In the genomic region with DNA sequence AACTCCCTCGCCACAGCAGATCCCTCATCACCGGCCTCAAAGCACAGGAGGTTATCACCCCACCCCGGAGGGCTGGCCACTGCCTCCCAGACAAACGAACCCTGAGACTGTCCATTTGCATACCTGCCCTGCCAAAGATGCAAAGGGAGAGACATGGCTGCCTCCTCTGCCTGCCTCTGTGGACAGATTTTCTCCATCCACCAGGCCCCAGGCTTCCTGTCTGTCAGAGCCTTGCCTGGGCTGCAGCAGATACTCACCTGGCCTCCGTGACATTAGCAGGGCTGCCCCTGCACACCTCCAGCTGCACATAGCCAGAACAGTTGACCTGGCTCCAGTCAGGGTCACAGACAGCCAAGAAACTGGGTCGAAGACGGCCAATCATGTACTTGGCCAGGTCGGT, we compare ENCODE assay signal across 23 mouse cellular contexts. TPM values are rescaled to one million over a fixed set of nuclear protein-coding genes. Genes with fewer than 3 reads are reported as not detected.
DNase-seq lines count a peak whose midpoint lies in the region; ATAC-seq lines count a peak whose summit lies in the region.
"Had no signal": no experiment of that assay in that cellular context is flagged by ENCODE, and none has a peak within 500 bp of the region (broad histone marks: within the 10 kb centered on the region; RNA-seq: fewer than 3 reads in every experiment).

No protein-coding gene starts in this region.

- peaks cover 7% of the 10 kb centered on the region; the same call in 1 of the 2 replicates for H3K4me1 ChIP-seq in forebrain, embryonic 11.5 days (replicated peaks; ENCODE audit: control insufficient read depth, insufficient read depth, low read length)
- H3K4me1 ChIP-seq in forebrain, embryonic 12.5 days = peaks cover 13% of the 10 kb centered on the region; the same call in 1 of the 2 replicates
- H3K4me1 ChIP-seq in embryonic facial prominence, embryonic 10.5 days = peaks cover 29% of the 10 kb centered on the region

- no peaks in the 10 kb centered on the region for H3K36me3 ChIP-seq in forebrain, embryonic 11.5 days (ENCODE audit: control insufficient read depth, insufficient read depth, low read length)
- 0 out of 2 replicates have a peak, but pooled peaks cover 4% of the 10 kb centered on the region for H3K36me3 ChIP-seq in forebrain, embryonic 12.5 days (replicated peaks)
- H3K36me3 ChIP-seq in embryonic facial prominence, embryonic 10.5 days (replicated peaks) = peaks cover 49% of the 10 kb centered on the region
- H3K36me3 ChIP-seq: G1E had no signal

- no peak overlapping the region for H3K4me3 ChIP-seq in forebrain, embryonic 11.5 days (ENCODE audit: low read depth, low read length)
- H3K4me3 ChIP-seq in forebrain, embryonic 12.5 days (replicated peaks) = no peak overlapping the region
- no peak overlapping the region for H3K4me3 ChIP-seq in embryonic facial prominence, embryonic 10.5 days
- H3K4me3 ChIP-seq: embryonic facial prominence, embryonic 13.5 days; megakaryocyte, embryonic 14.5 days had no signal

- WGBS in forebrain, embryonic 11.5 days = 84% methylated on average over 8 of the region's 8 CpGs
- WGBS in forebrain, embryonic 12.5 days = 77% methylated on average over 8 of the region's 8 CpGs
- WGBS in embryonic facial prominence, embryonic 10.5 days = 77% methylated on average over 8 of the region's 8 CpGs

- H3K9me3 ChIP-seq in forebrain, embryonic 11.5 days (ENCODE audit: control insufficient read depth, low read length) = no peaks in the 10 kb centered on the region
- no peaks in the 10 kb centered on the region for H3K9me3 ChIP-seq in forebrain, embryonic 12.5 days
- no peaks in the 10 kb centered on the region for H3K9me3 ChIP-seq in embryonic facial prominence, embryonic 10.5 days
- H3K9me3 ChIP-seq: embryonic facial prominence, embryonic 13.5 days; G1E; megakaryocyte, embryonic 14.5 days had no signal

- no peak for ATAC-seq in forebrain, embryonic 11.5 days (replicated peaks; ENCODE audit: low FRiP score)
- ATAC-seq in forebrain, embryonic 12.5 days (ENCODE audit: low FRiP score) = no peak
- ATAC-seq: activated CD4-positive, CD25-positive, alpha-beta regulatory T cell, adult 4 months; hindbrain, postnatal 0 days; lung, postnatal 0 days; midbrain, embryonic 16.5 days had no signal

- peak; percentile 42 for DNase-seq in forebrain, embryonic 11.5 days (ENCODE audit: low spot score)
- DNase-seq in kidney, adult 18-20 months = peak; percentile 2
- no peak for DNase-seq in kidney, postnatal 25 days
- DNase-seq in right cerebral cortex, postnatal 25 days = peak; percentile 2
- no peak for DNase-seq in right cerebral cortex, adult 2 months (ENCODE audit: low spot score in 2 of 2)
- peak; percentile 7 for DNase-seq in embryonic facial prominence, embryonic 10.5 days (ENCODE audit: low spot score)
- DNase-seq: adrenal gland, postnatal 10 days; heart, postnatal 4 days; kidney, adult 9 months; kidney, postnatal 36 days; left cerebral cortex, postnatal 4 days; thymus, adult 18-20 months; thymus, postnatal 4 days had no signal

- no peaks in the 10 kb centered on the region for H3K27me3 ChIP-seq in forebrain, embryonic 11.5 days (ENCODE audit: control insufficient read depth, insufficient read depth, low read length)
- peaks cover 5% of the 10 kb centered on the region; the same call in 1 of the 2 replicates for H3K27me3 ChIP-seq in forebrain, embryonic 12.5 days
- H3K27me3 ChIP-seq in embryonic facial prominence, embryonic 10.5 days (replicated peaks; ENCODE audit: low read depth, poor library complexity, severe bottlenecking) = peaks cover 8% of the 10 kb centered on the region

- H3K4me2 ChIP-seq in forebrain, embryonic 11.5 days (ENCODE audit: low read depth, low read length, severe bottlenecking) = no peak overlapping the region
- H3K4me2 ChIP-seq in forebrain, embryonic 12.5 days = no peak overlapping the region
- H3K4me2 ChIP-seq: embryonic facial prominence, embryonic 13.5 days had no signal

- no peak overlapping the region for H3K9ac ChIP-seq in forebrain, embryonic 11.5 days (ENCODE audit: low read length)
- H3K9ac ChIP-seq in forebrain, embryonic 12.5 days = no peak overlapping the region
- H3K9ac ChIP-seq: embryonic facial prominence, embryonic 13.5 days; liver, embryonic 14.5 days had no signal

- no peak overlapping the region for H3K27ac ChIP-seq in forebrain, embryonic 11.5 days (ENCODE audit: low read depth, low read length)
- H3K27ac ChIP-seq in forebrain, embryonic 12.5 days = no peak overlapping the region
- no peak overlapping the region for H3K27ac ChIP-seq in embryonic facial prominence, embryonic 10.5 days (replicated peaks)
- H3K27ac ChIP-seq: embryonic facial prominence, embryonic 13.5 days; hindbrain, postnatal 0 days; liver, embryonic 14.5 days had no signal

RNA-seq across cellular contexts. Expression of gene Plpp2, which starts 3.4 kb away (rescaled TPM):
- polyA plus RNA-seq in forebrain, embryonic 11.5 days (2014; fragmentation: Nextera tagmentation; extraction: Ambion mirVana) = 14.2 and 15.6 TPM in 2 replicates
- polyA plus RNA-seq in forebrain, embryonic 12.5 days (2016; fragmentation: Nextera tagmentation; extraction: Ambion mirVana) = 9.2 and 10.6 TPM in 2 replicates
- polyA plus RNA-seq in embryonic facial prominence, embryonic 10.5 days (2016; fragmentation: Nextera tagmentation; extraction: Ambion mirVana) = 28.4 and 29.2 TPM in 2 replicates

RNA-seq across cellular contexts. Expression of gene Mier2, which starts 24.8 kb away (rescaled TPM):
- polyA plus RNA-seq in forebrain, embryonic 11.5 days (2014; fragmentation: Nextera tagmentation; extraction: Ambion mirVana) = 64.4 and 67.7 TPM in 2 replicates
- polyA plus RNA-seq in forebrain, embryonic 12.5 days (2016; fragmentation: Nextera tagmentation; extraction: Ambion mirVana) = 69.0 and 70.6 TPM in 2 replicates
- 76.4 and 77.3 TPM in 2 replicates for polyA plus RNA-seq in embryonic facial prominence, embryonic 10.5 days (2016; fragmentation: Nextera tagmentation; extraction: Ambion mirVana)

RNA-seq across cellular contexts. Expression of gene Theg, which starts 56.9 kb away (rescaled TPM):
- polyA plus RNA-seq in forebrain, embryonic 11.5 days (2014; fragmentation: Nextera tagmentation; extraction: Ambion mirVana) = not detected in 2 replicates
- polyA plus RNA-seq in forebrain, embryonic 12.5 days (2016; fragmentation: Nextera tagmentation; extraction: Ambion mirVana) = not detected in 2 replicates
- not detected in 2 replicates for polyA plus RNA-seq in embryonic facial prominence, embryonic 10.5 days (2016; fragmentation: Nextera tagmentation; extraction: Ambion mirVana)
- polyA plus RNA-seq: activated CD4-positive, CD25-positive, alpha-beta regulatory T cell, adult 4 months; embryonic facial prominence, embryonic 13.5 days; G1E; heart, embryonic 14.5 days; hindbrain, postnatal 0 days; liver, embryonic 14.5 days; lung, postnatal 0 days; midbrain, embryonic 16.5 days had no signal

Comparison
In these comparisons a context has a peak if more than half of its experiments do, and no peak if none do; other contexts are left out.
1. DNase-seq: peak in forebrain, embryonic 11.5 days (single experiment), kidney, adult 18-20 months (single experiment), right cerebral cortex, postnatal 25 days (single experiment) and embryonic facial prominence, embryonic 10.5 days (single experiment); none in kidney, postnatal 25 days (0 of 2) and right cerebral cortex, adult 2 months (0 of 2).